Mouse (Mus musculus) lung, adult 2 months (tissue): ENCODE data around the gene Cdcp2.

Experiments
- CTCF ChIP-seq: fragments of 200-500 bp; IDR thresholded peaks from 2 replicates; pipeline ENCODE4 v1.5.1; 2011; ENCODE audit warnings: mild to moderate bottlenecking, low read length, control low read depth; ENCODE audit not compliant: insufficient read depth
- POLR2A ChIP-seq: fragments of 200-500 bp; IDR thresholded peaks from 2 replicates; pipeline ENCODE4 v1.6.1; 2011; ENCODE audit warnings: low read depth, mild to moderate bottlenecking, control low read depth, low read length, borderline replicate concordance; ENCODE audit errors: extremely low read depth

GRCm38 (mm10) chr4:107094484-107095187 lies 2.1 kb upstream of the Cdcp2 start:
- TF ChIP-seq CTCF (no peak), POLR2A (no peak)
